Mouse (Mus musculus) heart, postnatal 14 days (tissue): ENCODE results near the gene Sdhaf4. TPM values are rescaled to one million over a fixed set of nuclear protein-coding genes. Genes with fewer than 3 reads are reported as not detected.

Source experiments
- DNase-seq, 2 experiments: peaks; one replicate each; pipeline ENCODE4 v3.0.0; 2021 to 2022
- intact Hi-C: fragments of 180-260 bp; cut with DNase I; formaldehyde crosslinking; loops from one replicate; pipeline ENCODE4 v1.15.1; 2025
- total RNA-seq, 2 experiments: library from RNA; stranded (reverse); gene quantifications; 2 replicates each; pipeline ENCODE4 v1.2.3; 2021

Sdhaf4 gene
- total RNA-seq, 2 experiments from 2014 or later = 66.8 to 70.0 TPM

- no peak for DNase-seq
- intact Hi-C loops = no loop called here
These were observed 46.6 kb downstream of the Sdhaf4 start for GRCm38 (mm10) chr1:23958668-23959414.

GRCm38 (mm10) chr1:23958101-23958500 is 47.4 kb downstream of the Sdhaf4 start:
- intact Hi-C loops = no loop called here
- no peak for DNase-seq

DNA sequence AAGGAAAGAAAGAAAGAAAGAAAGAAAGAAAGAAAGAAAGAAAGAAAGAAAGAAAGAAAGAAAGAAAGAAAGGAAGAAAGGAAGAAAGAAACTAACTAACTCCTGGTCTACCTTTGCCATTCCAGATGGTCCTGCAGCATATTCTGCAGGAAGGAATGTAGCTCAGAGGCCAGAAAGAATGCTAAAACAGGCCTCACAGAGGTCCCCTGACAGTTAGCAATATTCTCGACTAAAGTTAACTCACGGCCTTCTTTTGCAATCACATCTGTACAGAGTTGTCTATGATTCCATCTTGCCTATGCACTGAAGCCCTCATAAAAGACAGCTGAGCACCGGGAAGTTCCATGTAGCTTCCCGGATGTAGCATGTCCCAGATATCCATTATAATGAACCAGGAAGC is 49.9 kb downstream of the Sdhaf4 start:
- intact Hi-C loops = no loop called here

GRCm38 (mm10) chr1:23953921-23954320 is 51.5 kb downstream of the Sdhaf4 start:
- no peak for DNase-seq
- intact Hi-C loops = no loop called here

More for the DNA sequence above, 49.9 kb downstream of the Sdhaf4 start:
- DNase-seq = no peak

DNA sequence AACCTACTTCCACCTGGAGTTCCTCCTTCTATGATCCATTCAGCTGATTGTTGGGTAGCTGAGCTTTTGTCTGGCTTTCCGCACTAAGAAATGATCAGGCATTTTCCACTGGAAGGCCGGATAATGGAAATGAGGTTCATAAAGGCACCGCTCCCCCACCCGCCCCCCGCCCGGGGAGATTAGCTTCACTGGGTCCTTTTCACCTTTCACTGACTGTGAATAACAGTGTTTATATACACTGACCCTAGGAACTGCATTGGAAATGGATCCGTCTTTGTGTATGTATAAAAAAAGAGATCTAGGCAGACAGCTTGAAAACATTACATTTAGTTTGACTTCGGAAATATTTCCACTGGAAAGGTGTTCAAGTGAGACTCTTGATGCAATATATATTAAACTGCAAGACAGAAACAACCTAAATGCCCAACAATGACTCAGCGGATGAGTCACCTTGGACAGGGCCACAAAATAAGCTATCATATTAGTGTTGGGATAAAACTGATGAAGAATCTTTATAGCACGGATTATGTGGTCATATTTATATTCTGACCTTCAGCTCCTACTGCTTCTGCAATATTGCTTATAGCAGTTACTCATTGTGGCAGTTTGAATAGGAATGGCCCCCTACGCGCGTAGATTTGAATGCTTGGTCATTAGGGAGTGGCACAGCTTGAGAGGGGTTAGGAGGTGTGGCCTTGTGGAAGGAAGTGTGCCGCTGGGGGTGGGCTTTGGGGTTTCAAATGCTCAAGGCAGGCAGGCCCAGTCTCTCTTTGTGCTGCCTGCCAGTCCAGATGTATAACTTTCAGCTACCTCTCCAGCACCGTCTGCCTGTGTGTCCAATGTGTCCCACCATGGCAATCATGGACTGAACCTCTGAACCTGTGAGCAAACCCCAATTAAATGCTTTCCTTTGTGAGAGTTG is 56.4 kb downstream of the Sdhaf4 start:
- no peak for DNase-seq
- intact Hi-C loops = no loop called here

DNA sequence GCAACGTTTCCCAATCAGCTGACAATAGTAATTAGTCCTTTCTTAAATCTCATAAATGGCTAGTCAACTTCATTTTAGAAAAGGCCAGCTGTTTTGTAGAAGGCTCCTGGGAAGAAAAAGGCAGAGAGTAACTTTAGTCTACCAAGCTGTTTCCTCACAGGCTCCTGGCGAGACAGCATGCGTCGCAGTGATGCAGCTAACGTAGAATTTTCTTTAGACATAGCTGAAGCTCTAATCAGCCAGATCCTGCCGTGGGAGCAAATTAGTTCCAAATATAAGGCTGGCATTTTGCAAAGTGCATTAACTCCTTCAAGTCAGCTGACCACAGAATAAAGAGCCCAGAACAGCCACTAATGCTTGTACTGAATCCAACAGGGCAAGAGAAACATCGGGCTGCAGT is 57.2 kb downstream of the Sdhaf4 start:
- intact Hi-C loops = no loop called here

More for the DNA sequence above, 57.2 kb downstream of the Sdhaf4 start:
- DNase-seq = no peak

Other genes starting within 250 kb of the Sdhaf4 start
- not detected for gene B3gat2, start 243.9 kb downstream of the Sdhaf4 start, total RNA-seq
- gene Smap1, start 83.3 kb downstream of the Sdhaf4 start, total RNA-seq = 10 to 100 TPM; 28.4 to 28.6 TPM
- gene Fam135a, start 94.7 kb upstream of the Sdhaf4 start, total RNA-seq = 10 to 100 TPM; 24.9 to 25.4 TPM
- under 1 TPM; 0.15 to 0.19 TPM for gene Col9a1, start 172.0 kb upstream of the Sdhaf4 start, total RNA-seq